Mouse (Mus musculus): Measurements from ENCODE around the gene Btg2. TPM values are rescaled to one million over a fixed set of nuclear protein-coding genes. Genes with fewer than 3 reads are reported as not detected.

The Btg2 gene
- 49.0 and 55.3 TPM in 2 replicates for polyA plus RNA-seq (2015; fragmentation: Nextera tagmentation; extraction: Ambion mirVana)

DNA sequence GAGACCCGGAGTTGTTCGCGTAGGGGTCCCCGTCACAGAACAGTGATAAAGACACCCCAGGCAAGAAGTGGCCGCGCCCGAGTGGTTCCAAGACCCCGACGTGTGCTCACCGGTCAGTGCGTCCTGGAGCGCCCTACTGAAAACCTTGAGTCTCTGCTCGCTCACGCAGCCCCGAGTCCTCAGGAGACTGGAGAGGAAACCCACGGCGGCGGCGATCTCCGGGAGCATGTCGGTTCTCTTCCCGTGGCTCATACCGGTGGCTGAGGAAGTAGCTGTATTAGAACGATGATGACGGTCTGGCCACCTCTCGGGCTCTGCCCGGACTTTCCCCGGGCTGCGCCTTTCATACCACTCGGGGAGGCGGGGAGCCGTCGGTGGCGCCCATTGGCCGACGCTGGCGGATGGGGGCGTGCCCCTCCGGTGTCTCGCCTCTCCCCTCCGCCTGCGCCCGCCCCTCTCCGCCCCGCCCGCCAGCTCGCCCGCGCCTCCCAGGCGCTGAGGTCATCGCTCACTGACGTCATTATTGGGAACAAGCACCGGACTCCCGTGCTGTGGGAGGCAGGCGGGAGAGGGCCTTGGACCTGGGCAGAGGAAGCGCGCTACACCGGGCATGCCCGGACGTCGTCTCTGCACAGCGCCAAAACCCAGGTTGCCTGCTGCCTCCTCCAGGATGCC lies at the start of gene Btg2:
Gene Btg2, minus strand, starts transcription at position 319 of the 675 bp plus-strand sequence.
- Histone ChIP-seq H3K27ac (replicated peaks) (peak within 1 kb of the TSS; percentile 91), H3K9ac (peak within 1 kb of the TSS; percentile 92), H3K4me2 (peak within 1 kb of the TSS; percentile 66), H3K4me1 (replicated peaks) (peaks cover 67% of the 10 kb centered on the region), H3K27me3 (no peaks in the 10 kb centered on the region), H3K9me3 (no peaks in the 10 kb centered on the region), H3K4me3 (peak within 1 kb of the TSS; percentile 78), H3K36me3 (0 out of 2 replicates have a peak, but pooled peaks cover 13% of the 10 kb centered on the region)
- under 1% methylated on average over 60 of the region's 62 CpGs for WGBS
- peak; percentile 95 for ATAC-seq (ENCODE audit: low read depth)

DNA sequence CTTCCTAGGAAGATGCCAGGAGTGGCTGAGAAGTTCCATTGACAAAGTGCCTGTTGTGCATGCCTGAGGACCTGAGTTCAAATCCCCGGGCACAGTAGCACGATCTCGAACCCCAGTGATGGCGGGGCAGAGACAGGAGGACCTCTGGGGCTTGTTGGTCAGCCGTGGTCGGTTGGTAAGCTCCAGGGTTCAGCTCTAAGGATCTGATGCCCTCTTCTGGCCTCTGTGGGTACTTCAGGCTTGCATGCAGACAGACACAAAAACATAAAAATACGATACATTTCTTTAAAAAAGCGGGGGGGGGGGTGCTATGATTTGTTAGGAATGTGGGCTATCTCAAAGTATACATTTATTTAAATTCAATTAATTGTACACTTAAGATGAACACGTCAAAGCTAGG lies 43.3 kb upstream of the Btg2 start:
- no peaks in the 10 kb centered on the region for H3K4me1 ChIP-seq (replicated peaks)
- H3K9ac ChIP-seq, result no peak overlapping the region
- 58% methylated on average over 9 of the region's 9 CpGs for WGBS
- H3K9me3 ChIP-seq, result no peaks in the 10 kb centered on the region
- no peaks in the 10 kb centered on the region for H3K27me3 ChIP-seq
- H3K4me2 ChIP-seq, result no peak overlapping the region
- H3K36me3 ChIP-seq, result no peaks in the 10 kb centered on the region
- H3K4me3 ChIP-seq, result no peak overlapping the region
- H3K27ac ChIP-seq (replicated peaks), result no peak overlapping the region
- ATAC-seq (ENCODE audit: low read depth), result no peak

DNA sequence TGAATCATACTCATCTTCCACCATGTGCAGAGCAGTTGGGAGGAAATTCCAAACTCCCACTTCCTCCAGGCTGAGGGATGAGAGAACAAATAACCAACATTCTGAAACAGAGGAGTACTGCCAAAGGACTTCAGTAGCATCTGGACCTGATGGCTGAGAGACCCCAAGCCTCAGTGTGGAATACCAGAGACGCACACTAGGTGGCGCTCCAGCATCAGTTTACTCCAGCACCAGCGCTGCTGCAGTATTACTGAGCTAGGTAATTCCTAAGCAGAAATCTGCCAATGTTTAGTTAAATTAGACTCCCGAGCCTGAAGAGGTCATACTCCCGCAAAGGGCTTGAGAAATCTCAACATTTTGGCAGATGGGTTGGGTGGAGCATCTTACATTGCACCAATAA lies 41.3 kb upstream of the Btg2 start:
- peaks cover 8% of the 10 kb centered on the region for H3K4me1 ChIP-seq (replicated peaks)
- H3K36me3 ChIP-seq, result no peaks in the 10 kb centered on the region
- H3K9me3 ChIP-seq, result no peaks in the 10 kb centered on the region
- peak overlapping the region; percentile 35 for H3K4me2 ChIP-seq
- no peak overlapping the region for H3K4me3 ChIP-seq
- 3% methylated on average over 5 of the region's 5 CpGs for WGBS
- ATAC-seq (ENCODE audit: low read depth), result peak; percentile 89; the same call in 1 of the 2 replicates
- H3K9ac ChIP-seq, result no peak overlapping the region
- H3K27ac ChIP-seq (replicated peaks), result no peak overlapping the region
- H3K27me3 ChIP-seq, result no peaks in the 10 kb centered on the region

DNA sequence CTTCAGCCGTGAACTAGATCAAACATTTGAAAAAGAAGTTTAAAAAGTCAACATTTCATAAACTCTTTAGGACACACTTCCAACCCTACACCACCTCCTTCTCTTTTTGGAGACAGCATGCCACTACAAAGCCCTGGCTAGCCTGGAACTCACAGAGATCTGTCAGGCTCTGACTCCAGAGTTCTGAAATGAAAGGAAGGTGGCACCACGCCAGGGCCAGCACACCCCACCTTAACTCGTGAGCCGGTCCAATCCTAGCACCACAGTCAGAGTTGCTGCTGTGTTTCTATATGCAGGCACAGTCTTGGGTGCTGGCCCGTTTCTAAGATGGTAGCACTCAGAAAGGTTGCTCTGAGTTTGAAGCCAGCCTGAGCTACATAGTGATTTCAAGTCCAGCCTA lies 38.2 kb upstream of the Btg2 start:
- Histone ChIP-seq H3K9ac (no peak overlapping the region), H3K4me1 (replicated peaks) (peaks cover 10% of the 10 kb centered on the region), H3K4me2 (no peak overlapping the region), H3K9me3 (no peaks in the 10 kb centered on the region), H3K27me3 (no peaks in the 10 kb centered on the region), H3K4me3 (no peak overlapping the region), H3K27ac (replicated peaks) (no peak overlapping the region), H3K36me3 (no peaks in the 10 kb centered on the region)
- WGBS, result 78% methylated on average over 5 of the region's 5 CpGs
- ATAC-seq (ENCODE audit: low read depth), result no peak

DNA sequence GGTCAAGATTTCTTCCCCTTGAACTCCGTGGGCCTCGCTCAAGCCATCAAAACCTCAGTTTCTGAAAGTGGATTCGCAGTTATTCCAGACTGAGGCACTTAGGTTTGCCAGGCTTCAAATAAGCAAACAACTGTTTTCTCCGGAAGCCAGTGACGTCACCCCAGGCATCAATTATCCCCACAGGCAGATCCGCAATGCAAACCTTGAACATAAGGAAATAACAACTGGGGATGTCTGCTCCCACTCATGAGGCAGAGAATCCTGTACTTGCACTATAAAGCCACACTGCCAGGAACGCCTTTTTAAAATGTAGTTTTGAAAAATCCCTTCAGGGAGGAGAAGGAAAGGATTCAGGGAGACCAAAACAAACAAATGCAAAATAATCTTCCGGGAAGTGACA lies 36.5 kb upstream of the Btg2 start:
- Histone ChIP-seq H3K36me3 (no peaks in the 10 kb centered on the region), H3K4me1 (replicated peaks) (peaks cover 10% of the 10 kb centered on the region), H3K27ac (replicated peaks) (no peak overlapping the region), H3K4me2 (no peak overlapping the region), H3K4me3 (no peak overlapping the region), H3K27me3 (no peaks in the 10 kb centered on the region), H3K9me3 (no peaks in the 10 kb centered on the region), H3K9ac (peak overlapping the region; percentile 31; the same call in 1 of the 2 replicates)
- ATAC-seq (ENCODE audit: low read depth), result no peak
- WGBS, result 62% methylated on average over 8 of the region's 8 CpGs

DNA sequence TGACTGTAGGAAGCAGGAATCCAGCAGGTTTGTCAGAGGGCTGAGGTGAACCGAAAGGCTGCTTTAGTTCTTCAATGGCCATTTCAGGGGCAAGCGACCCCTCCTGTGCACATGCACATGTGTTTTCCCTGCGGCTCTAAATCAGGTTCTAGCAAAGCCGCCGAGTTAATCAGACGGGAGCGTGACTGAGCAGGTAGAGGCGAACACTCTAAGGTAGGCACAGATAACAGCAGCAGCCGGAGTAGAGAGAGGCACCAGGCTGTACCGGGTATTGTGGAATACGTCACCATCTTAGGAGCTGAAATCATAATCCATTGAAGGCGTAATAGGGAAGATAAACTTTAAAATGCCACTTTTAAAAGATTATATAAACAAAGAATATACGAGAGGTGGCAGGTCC lies 35.8 kb upstream of the Btg2 start:
- Histone ChIP-seq H3K4me1 (replicated peaks) (peaks cover 10% of the 10 kb centered on the region), H3K9me3 (no peaks in the 10 kb centered on the region), H3K27me3 (no peaks in the 10 kb centered on the region), H3K27ac (replicated peaks) (no peak overlapping the region), H3K9ac (no peak overlapping the region), H3K4me3 (no peak overlapping the region), H3K4me2 (no peak overlapping the region), H3K36me3 (no peaks in the 10 kb centered on the region)
- 85% methylated on average over 13 of the region's 13 CpGs for WGBS
- ATAC-seq (ENCODE audit: low read depth), result no peak

DNA sequence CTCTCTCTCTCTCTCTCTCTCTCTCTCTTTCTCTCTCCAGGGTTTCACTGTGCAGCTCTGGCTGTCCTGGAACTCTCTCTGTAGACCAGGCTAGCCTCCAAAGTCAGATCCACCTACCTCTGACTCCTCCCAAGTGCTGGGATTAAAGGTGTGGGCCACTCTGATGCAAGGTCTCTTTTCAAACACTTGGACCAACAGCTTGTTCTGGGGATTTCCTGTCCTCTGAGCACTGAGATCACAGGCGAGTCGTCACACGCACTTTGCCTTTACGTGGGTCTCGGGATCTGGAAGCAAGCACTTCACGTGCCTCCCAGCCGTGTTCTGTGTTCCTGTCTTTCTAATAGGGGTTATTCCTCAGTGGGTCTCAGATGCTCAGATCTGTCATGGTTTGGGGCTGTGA lies 35.1 kb upstream of the Btg2 start:
- 87% methylated on average over 7 of the region's 7 CpGs for WGBS
- H3K9me3 ChIP-seq, result no peaks in the 10 kb centered on the region

DNA sequence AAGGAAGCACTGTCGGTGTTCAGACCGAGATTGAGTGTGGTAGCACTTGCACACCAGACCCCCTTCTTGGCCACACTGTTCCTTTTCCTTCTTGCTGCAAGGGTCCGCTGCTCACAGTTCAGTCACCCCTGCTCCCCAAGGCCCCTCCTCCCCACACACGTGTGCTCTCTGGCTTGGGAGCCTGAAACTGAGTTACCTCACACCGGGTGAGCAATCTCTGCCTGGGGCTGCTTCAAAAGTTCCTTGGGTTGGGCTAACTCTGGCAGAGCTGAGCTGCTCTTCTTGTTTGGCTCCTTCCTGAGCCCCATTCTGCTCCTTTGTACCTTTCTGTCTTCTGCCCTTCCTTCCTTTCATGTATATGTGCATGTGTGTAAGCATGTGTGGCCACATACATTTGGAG lies 34.6 kb upstream of the Btg2 start:
- H3K27ac ChIP-seq (replicated peaks), result no peak overlapping the region
- no peaks in the 10 kb centered on the region for H3K27me3 ChIP-seq
- no peak overlapping the region for H3K4me2 ChIP-seq
- no peak overlapping the region for H3K4me3 ChIP-seq
- 73% methylated on average over 5 of the region's 5 CpGs for WGBS
- no peaks in the 10 kb centered on the region for H3K36me3 ChIP-seq
- no peak overlapping the region for H3K9ac ChIP-seq
- H3K9me3 ChIP-seq, result no peaks in the 10 kb centered on the region
- H3K4me1 ChIP-seq (replicated peaks), result peaks cover 10% of the 10 kb centered on the region
- ATAC-seq (ENCODE audit: low read depth), result no peak

More for the DNA sequence above, 35.1 kb upstream of the Btg2 start:
- H3K4me3 ChIP-seq, result no peak overlapping the region
- no peak overlapping the region for H3K27ac ChIP-seq (replicated peaks)
- no peaks in the 10 kb centered on the region for H3K36me3 ChIP-seq
- H3K9ac ChIP-seq, result no peak overlapping the region
- H3K4me2 ChIP-seq, result no peak overlapping the region
- no peak for ATAC-seq (ENCODE audit: low read depth)
- no peaks in the 10 kb centered on the region for H3K27me3 ChIP-seq
- H3K4me1 ChIP-seq (replicated peaks), result peaks cover 10% of the 10 kb centered on the region

DNA sequence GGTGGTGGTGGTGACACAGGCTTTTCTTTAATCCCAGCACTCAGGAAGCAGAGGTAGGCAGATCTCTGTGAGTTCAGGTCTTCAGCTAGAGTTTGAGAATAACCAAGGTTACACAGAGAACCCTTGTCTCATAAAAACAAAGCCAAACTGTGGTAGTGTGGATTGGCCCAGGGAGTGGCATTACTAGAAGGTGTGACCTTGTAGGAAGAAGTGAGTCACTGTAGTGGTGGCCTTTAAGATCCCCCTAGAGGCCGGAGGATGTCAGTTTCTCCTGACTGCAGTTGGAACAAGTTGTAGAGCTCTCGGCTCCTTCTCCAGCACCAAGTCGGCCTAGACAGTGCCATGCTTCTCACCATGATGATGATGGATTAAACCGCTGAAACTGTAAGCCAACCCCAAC lies 32.1 kb upstream of the Btg2 start, which contains the start of gene Chit1:
Gene Chit1, plus strand, starts transcription at position 264 of the 400 bp plus-strand sequence.
- no peak within 1 kb of the TSS for H3K4me3 ChIP-seq
- no peak within 1 kb of the TSS for H3K27ac ChIP-seq (replicated peaks)
- no peaks in the 10 kb centered on the region for H3K36me3 ChIP-seq
- no peaks in the 10 kb centered on the region for H3K9me3 ChIP-seq
- no peak within 1 kb of the TSS for H3K4me2 ChIP-seq
- no peak within 1 kb of the TSS for H3K9ac ChIP-seq
- WGBS, result 76% methylated on average over 4 of the region's 4 CpGs
- H3K27me3 ChIP-seq, result no peaks in the 10 kb centered on the region; the same call in 1 of the 2 replicates
- no peak for ATAC-seq (ENCODE audit: low read depth)
- H3K4me1 ChIP-seq (replicated peaks), result peaks cover 10% of the 10 kb centered on the region

DNA sequence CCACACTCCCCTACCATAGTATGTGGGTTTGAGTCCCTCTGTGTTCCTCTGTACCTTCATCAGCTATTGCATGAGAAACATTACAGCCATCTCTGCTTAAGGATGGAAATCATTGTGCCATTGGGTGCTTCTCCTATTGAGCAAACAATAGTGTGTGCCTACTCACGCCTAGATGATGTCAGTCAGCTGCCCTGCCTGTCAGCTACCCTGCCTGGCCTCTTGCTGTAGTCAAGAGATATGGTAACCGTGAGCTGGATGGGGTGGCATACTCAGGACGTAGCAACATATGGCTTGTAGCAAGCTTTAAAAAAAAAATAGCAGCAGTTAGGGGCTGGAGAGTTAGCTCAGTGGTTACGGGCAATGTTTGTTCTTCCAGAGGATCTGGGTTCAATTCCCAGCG lies 31.5 kb upstream of the Btg2 start:
- no peak for ATAC-seq (ENCODE audit: low read depth)
- H3K27ac ChIP-seq (replicated peaks), result no peak overlapping the region
- no peak overlapping the region for H3K9ac ChIP-seq
- H3K4me1 ChIP-seq (replicated peaks), result peaks cover 5% of the 10 kb centered on the region
- H3K9me3 ChIP-seq, result no peaks in the 10 kb centered on the region
- no peak overlapping the region for H3K4me2 ChIP-seq
- WGBS, result 93% methylated on average over 5 of the region's 5 CpGs
- no peaks in the 10 kb centered on the region; the same call in 1 of the 2 replicates for H3K27me3 ChIP-seq
- no peak overlapping the region for H3K4me3 ChIP-seq
- no peaks in the 10 kb centered on the region for H3K36me3 ChIP-seq

DNA sequence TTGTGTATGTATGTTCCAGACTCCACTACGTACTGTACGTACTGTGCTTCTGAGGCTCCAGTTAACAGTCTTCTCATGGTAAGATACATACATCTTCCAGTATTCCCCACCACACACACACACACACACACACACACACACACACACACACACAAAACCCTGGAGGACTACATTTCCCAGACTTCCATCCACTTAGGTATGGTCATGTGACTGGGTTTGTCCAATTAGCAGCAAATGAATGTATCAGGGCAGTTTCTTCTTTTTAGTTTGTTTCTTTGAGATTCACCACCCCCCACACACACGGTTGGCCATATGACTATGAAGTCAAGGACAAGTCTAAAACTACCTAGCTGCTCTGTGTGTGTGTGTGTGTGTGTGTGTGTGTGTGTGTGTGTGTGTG lies 31.1 kb upstream of the Btg2 start:
- Histone ChIP-seq H3K4me2 (no peak overlapping the region), H3K4me1 (replicated peaks) (peaks cover under 1% of the 10 kb centered on the region; the same call in 1 of the 2 replicates), H3K9me3 (no peaks in the 10 kb centered on the region), H3K4me3 (no peak overlapping the region), H3K27me3 (no peaks in the 10 kb centered on the region; the same call in 1 of the 2 replicates), H3K27ac (replicated peaks) (no peak overlapping the region), H3K36me3 (no peaks in the 10 kb centered on the region), H3K9ac (no peak overlapping the region)
- 92% methylated on average over 3 of the region's 3 CpGs for WGBS
- 0 out of 2 replicates have a peak, but pooled peaks have one; percentile 19 for ATAC-seq (ENCODE audit: low read depth)

DNA sequence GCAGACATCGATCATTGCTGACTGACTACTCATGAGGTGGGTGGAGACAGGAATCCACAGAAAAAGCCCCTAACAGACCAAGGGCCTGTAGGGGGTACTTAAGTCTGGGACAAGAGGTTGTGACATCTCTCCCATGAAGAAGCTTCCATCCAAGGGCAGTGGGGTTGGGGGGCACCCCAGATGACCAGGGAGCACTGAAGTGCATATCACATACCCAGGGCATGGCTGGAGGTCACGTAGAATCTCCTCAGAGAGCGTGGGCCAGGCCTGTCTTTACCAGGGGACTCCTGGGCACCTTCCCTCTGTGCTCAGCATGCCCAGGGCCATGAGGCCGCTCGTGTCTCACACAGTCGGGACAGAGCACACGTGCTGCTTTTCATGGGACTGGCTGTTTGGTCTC lies 28.9 kb upstream of the Btg2 start:
- WGBS, result 90% methylated on average over 7 of the region's 7 CpGs
- Histone ChIP-seq H3K36me3 (no peaks in the 10 kb centered on the region), H3K27ac (replicated peaks) (no peak overlapping the region), H3K4me3 (no peak overlapping the region), H3K4me2 (no peak overlapping the region), H3K27me3 (no peaks in the 10 kb centered on the region; the same call in 1 of the 2 replicates), H3K9ac (0 out of 2 replicates have a peak overlapping the region, but pooled peaks have one; percentile 34), H3K4me1 (replicated peaks) (0 out of 2 replicates have a peak, but pooled peaks cover 5% of the 10 kb centered on the region), H3K9me3 (no peaks in the 10 kb centered on the region)
- ATAC-seq (ENCODE audit: low read depth), result no peak
